Mouse (Mus musculus) cerebellum, adult 11-12 months (tissue): ENCODE measurements at regions not wholly inside any gene's neighbourhood (a gene's known extent, or its start where the extent isn't known, plus 50 kb on each side); places are given as distances from the start of the nearest gene placed in this dataset.

Experiments
- DNase-seq: peaks from one replicate; pipeline ENCODE4 v3.0.0; 2022

- no peak for DNase-seq
Measured at GRCm38 (mm10) chr4:131381529-131381928, 437.3 kb downstream of the Matn1 start.

DNA sequence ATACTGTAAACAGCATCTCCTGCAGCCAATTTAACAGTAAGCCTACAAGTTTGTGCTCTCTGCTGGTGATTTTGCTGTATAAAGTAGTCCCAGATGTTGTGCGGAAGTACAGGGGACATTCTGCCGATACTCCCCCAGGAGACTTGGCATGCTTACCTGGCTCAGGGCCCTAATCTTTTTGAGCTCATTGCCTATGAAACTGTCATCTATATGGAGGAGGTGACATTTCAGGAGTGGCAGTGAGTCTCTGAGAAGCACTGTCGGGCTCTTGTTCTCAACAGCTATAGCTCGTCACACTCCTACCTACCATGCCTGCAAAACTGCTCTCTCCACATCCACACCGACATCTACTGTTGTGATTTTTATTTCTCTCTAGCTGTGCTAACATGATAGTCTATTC, 439.7 kb downstream of the Matn1 start:
- no peak for DNase-seq

- DNase-seq = no peak
Measured at GRCm38 (mm10) chr4:131386961-131387360, 442.8 kb downstream of the Matn1 start.

DNA sequence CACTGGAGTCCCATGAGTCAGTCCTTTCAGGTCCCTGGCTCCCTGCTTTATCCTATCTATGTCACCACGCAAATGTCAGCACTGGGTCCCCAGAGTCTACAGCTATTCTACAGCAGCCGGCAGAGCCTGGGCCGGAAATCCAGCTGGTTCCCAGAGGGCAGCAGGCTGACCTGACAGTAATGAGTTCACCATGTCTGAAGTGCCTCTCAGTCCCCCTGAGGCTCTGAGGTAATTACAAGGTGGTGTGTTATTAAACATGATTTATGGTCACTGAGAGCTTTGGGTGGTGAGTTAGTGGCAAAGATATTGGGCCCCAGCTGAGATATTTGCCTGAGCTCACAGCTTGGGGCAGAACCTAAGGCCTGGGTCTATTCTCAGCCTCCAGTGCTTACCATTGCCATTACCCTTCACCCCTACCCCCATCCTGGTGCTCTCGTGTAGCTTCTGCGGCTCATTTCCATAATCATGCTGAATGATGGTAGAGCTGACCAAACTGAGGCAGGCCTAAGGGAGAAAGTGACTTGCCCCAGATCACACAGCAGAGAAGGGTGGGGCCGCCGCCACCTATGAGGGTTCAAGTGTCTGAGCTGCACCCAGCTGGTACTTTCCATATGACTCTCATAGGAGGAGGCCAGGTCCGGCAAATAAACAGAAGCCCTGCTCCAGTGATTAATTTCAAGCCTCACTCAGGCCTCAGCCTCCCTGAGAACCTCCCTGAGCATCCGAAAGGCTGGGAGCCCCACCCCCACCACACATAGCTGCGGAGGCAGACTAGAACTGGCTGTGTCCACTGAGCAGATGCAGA, 446.8 kb downstream of the Ptpru start:
- no peak for DNase-seq

DNA sequence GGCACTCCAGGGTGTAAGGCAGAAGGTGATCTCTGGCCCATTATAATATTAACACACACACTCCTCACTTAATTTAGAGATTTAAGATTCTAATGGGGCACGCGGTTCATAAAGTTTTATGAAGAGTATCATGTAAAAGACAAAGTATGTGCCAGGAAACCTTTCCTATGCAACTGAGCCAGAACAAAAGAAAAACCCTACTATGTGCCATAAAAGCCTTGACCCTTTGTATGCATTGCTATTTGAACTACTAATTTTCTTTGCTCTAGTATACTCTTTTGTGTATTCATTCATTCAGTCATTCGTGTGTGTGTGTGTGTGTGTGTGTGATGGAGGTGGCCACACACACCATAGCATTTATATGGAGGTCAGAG, 446.2 kb downstream of the Ptpru start:
- DNase-seq = no peak

GRCm38 (mm10) chr4:131392478-131392877, 445.6 kb downstream of the Ptpru start:
- no peak for DNase-seq

DNA sequence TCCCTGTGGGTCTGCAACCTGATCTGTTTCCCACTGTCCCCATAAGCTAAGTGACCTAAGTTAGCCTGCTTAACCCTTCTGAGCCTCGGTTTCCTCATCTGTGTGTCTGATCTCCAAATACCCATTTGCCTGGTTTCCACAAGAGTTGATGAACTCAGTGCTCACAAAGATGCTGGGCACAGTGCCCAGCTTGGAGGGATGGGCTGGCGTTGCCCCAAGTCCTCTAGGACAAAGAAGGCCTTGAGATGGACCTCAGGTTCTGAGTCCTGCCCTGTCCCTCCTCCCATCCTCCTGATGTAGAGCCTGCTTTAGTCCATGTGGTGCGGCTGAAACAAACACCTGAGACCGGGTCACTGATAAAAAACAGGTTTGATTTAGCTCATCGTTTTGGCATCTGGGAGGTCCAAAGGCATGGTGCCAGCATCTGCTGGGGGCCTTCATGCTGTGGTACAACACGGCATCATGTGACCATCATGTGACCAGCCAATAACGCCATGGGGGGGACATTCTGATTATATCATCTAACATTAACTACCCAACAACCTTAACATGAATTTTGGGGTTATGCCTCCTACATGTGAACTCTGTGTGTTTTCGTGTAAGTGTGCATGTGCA, 441.8 kb downstream of the Ptpru start:
- DNase-seq = no peak

DNA sequence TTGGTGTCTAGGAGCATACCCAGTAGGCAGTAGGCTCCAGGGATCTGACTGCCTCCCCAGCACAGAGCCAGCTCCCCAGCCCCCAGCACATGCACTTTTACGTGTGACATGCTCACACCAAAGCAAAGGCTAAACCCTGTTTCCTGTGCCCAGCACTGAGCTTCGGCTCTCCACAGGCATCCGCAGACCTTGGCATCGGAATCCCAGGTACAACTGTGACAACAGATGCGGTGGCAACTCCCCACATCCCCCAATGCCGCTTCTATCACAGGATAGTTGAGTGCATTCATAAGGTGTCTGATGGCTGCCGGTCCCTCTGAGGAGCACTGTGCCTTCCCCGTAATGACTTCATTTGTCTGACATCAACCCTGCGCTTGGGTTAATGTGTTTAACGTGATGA, 440.9 kb downstream of the Ptpru start:
- no peak for DNase-seq

DNA sequence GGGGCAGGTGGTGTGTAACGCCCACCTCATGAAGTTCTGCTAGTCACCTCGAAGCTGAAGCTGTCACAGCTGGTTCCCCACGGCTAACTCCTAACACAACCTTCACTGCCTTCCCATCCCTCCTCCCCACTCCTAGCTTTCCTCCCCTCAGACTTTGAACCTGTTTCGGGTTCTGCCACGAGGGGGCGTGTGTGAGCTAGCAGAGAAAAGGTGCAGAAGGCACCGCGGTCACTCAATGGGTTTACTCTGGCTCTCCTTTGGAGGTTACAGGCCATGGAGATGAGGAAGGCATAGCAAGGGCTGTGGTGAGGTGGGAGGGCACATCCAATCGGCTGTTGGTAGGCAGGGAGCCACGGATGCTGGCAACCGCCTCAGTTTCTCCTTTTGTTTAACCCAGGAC, 437.3 kb downstream of the Ptpru start:
- peak; percentile 42 for DNase-seq

GRCm38 (mm10) chr4:131401255-131401654, 436.8 kb downstream of the Ptpru start:
- DNase-seq = no peak

DNA sequence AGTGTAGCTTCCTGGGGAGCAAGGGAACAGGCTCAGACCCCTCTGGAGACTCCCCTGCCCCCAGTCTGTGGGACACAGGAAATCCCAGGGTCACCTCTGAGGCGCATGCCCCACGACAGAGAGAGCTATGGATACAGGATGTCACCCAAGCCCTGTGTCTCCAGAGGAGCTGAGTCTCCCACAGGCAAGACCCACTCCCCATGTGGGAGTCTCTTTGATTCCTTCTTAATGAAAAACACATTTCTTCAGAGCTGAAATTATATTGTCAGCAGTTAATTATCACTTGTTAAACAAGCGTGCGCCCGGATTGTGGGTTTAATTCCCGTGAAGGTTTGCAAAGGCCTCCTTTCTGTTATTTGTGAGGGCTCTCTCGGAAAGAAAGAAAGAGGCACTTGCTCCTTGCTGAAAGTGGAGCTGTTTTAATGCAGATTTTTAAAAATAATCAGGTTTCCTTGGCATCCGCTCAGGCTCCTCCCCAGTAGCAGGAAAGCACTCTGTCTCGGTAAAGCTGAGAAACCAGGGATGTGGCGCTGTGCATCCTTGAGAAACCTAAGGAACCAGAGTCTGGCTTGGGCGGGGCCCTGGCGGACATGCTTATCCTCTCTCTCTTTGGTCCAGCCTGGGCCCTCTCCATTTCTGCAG, 432.6 kb downstream of the Ptpru start:
- DNase-seq = no peak

- DNase-seq = no peak
Measured at GRCm38 (mm10) chr4:131407464-131407863, 430.6 kb downstream of the Ptpru start.

DNA sequence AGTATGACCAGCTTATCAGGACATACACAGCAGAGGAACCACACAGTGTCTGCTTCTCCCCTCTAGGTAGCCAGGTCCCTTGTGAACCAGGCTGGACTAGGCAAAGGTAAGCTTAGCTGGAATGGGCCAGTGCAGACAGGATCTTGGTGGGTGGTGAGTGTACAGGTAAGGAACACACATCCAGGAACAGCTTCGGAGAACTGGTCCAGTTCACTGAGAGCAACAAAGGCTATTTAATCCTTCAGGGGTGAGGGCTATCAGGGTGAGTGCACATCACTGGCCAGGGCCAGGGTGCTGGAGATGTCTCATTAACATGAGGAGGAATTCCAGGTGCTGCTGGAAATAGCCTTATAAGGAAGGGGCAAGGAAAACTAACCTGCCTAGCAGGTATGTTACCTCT, 429.4 kb downstream of the Ptpru start:
- no peak for DNase-seq

- DNase-seq = no peak
Measured at GRCm38 (mm10) chr4:131409805-131410204, 428.3 kb downstream of the Ptpru start.

DNA sequence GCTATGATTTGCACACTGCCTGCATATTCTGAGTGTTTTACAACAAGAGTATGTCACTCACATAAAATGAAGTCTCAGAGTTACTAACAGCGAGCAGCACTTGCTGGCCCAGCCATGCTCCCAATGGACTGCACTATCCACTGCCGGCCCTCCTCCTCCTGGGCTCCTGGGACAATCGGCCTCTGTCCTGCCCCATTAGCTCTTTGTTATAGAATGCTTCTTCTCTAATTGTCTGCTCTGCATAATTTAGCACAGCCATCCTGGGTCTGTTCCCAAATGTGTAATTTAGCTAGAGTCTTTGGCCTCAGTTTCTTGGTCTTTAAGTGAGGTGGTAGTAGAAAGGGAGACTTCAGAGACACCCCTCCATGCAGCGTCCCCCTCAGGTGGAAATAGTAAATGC, 426.2 kb downstream of the Ptpru start:
- DNase-seq = no peak

GRCm38 (mm10) chr4:131413380-131413779, 424.7 kb downstream of the Ptpru start:
- no peak for DNase-seq

GRCm38 (mm10) chr4:131415453-131415852, 422.6 kb downstream of the Ptpru start:
- DNase-seq = no peak

GRCm38 (mm10) chr4:131416209-131416608, 421.9 kb downstream of the Ptpru start:
- DNase-seq = no peak

GRCm38 (mm10) chr4:131417159-131417748, 420.8 kb downstream of the Ptpru start:
- DNase-seq = no peak

DNA sequence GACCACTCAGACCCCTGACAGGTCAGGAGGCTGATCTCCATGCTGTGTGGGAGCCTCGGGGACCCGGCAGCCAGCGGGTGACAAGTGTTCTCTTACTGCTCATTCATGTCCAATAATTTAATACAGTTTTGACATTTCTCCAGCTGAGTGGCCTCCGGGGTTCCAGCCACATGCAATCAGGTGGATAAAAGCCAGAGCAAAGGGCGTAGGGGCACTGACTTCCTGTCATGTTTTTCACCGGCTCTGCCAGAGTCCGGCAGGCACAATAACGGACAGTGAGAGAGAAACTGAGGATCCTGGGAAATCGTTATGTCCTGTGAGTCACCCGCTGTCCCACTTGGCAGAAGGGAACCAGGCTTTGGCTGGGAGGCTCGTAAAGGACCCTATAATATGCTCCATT, 412.8 kb downstream of the Ptpru start:
- no peak for DNase-seq

GRCm38 (mm10) chr4:131427871-131428270, 410.2 kb downstream of the Ptpru start:
- no peak for DNase-seq

GRCm38 (mm10) chr4:131429356-131429755, 408.7 kb downstream of the Ptpru start:
- peak; percentile 15 for DNase-seq

DNA sequence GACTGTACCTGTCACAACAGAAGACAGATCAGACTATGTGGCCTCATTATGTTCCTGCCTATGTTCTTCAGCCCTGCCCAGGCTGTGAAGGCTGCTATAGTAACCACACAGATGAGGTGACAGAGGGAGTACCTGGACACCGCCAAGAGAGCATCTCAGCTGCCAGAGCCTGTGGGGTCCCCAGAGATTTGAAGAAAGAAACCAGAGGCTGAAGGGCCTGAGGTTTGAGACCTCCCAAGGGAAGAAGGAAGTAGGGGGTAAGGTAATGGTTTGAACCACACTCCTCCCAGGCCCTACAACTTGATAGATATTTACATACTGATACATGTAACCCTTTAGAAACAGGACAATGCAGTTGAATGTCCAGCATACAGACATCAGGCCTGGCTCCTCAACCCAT, 407.7 kb downstream of the Ptpru start:
- DNase-seq = no peak

- DNase-seq = peak; percentile 45
Measured at GRCm38 (mm10) chr4:131431188-131431587, 406.9 kb downstream of the Ptpru start.
